Mouse (Mus musculus): ENCODE results near the gene Samd4.

Gene Samd4

GRCm38 (mm10) chr14:46882431-46883067 is at the start of gene Samd4:
Gene Samd4 (plus strand): TSS chr14:46882854.
- peak; percentile 87 for DNase-seq

GRCm38 (mm10) chr14:46839326-46839725 is 43.3 kb upstream of the Samd4 start:
- DNase-seq, result no peak

GRCm38 (mm10) chr14:46845706-46846105 is 36.9 kb upstream of the Samd4 start:
- DNase-seq, result no peak

- peak; percentile 11 for DNase-seq
Observed at GRCm38 (mm10) chr14:46848063-46848590, 34.5 kb upstream of the Samd4 start.

- no peak for DNase-seq
Observed at GRCm38 (mm10) chr14:46848736-46849135, 33.9 kb upstream of the Samd4 start.

GRCm38 (mm10) chr14:46849769-46850168 is 32.9 kb upstream of the Samd4 start:
- no peak for DNase-seq

GRCm38 (mm10) chr14:46853677-46854076 is 29.0 kb upstream of the Samd4 start:
- no peak for DNase-seq

GRCm38 (mm10) chr14:46862922-46863321 is 19.7 kb upstream of the Samd4 start:
- DNase-seq, result no peak

- DNase-seq, result peak; percentile 72
Observed at GRCm38 (mm10) chr14:46880935-46881334, 1.7 kb upstream of the Samd4 start.

GRCm38 (mm10) chr14:46881581-46882430 is 848 bp upstream of the Samd4 start:
- peak; percentile 49 for DNase-seq

- peak; percentile 55 for DNase-seq
Observed at GRCm38 (mm10) chr14:46883068-46883870, 615 bp downstream of the Samd4 start.

GRCm38 (mm10) chr14:46883871-46884441 is 1.3 kb downstream of the Samd4 start:
- peak; percentile 43 for DNase-seq

GRCm38 (mm10) chr14:46884701-46885428 is 2.2 kb downstream of the Samd4 start:
- peak; percentile 59 for DNase-seq

GRCm38 (mm10) chr14:46885429-46885755 is 2.7 kb downstream of the Samd4 start:
- DNase-seq, result peak; percentile 6

- DNase-seq, result peak; percentile 18
Observed at GRCm38 (mm10) chr14:46885891-46886301, 3.2 kb downstream of the Samd4 start.

GRCm38 (mm10) chr14:46889096-46889495 is 6.4 kb downstream of the Samd4 start:
- no peak for DNase-seq

GRCm38 (mm10) chr14:46893961-46894360 is 11.3 kb downstream of the Samd4 start:
- no peak for DNase-seq

- no peak for DNase-seq
Observed at GRCm38 (mm10) chr14:46897953-46898352, 15.3 kb downstream of the Samd4 start.

- DNase-seq, result no peak
Observed at GRCm38 (mm10) chr14:46898626-46899025, 16.0 kb downstream of the Samd4 start.

- DNase-seq, result no peak
Observed at GRCm38 (mm10) chr14:46902498-46903087, 19.9 kb downstream of the Samd4 start.

- DNase-seq, result no peak
Observed at GRCm38 (mm10) chr14:46904276-46904675, 21.6 kb downstream of the Samd4 start.

GRCm38 (mm10) chr14:46908858-46909257 is 26.2 kb downstream of the Samd4 start:
- DNase-seq, result no peak

Measured in kidney, adult 18-20 months (tissue).